Mouse (Mus musculus): ENCODE results near the gene Tfap2c. TPM values are rescaled to one million over a fixed set of nuclear protein-coding genes. Genes with fewer than 3 reads are reported as not detected.

The Tfap2c gene
- polyA plus RNA-seq (2021; fragmentation: Nextera tagmentation): not detected in 2 replicates
- long read RNA-seq, experiment 1: 0 reads
- long read RNA-seq, experiment 2, partial matches to known transcripts: 0 of 3 reads
- long read RNA-seq, experiment 2, other reads (novel, unspliced or antisense): 0 of 3 reads

GRCm38 (mm10) chr2:172549371-172550155 lies at the start of gene Tfap2c:
Tfap2c (plus strand) TSS chr2:172549593.

Other genes starting within 250 kb of the Tfap2c start
- 23.6 and 25.1 TPM in 2 replicates for gene Fam210b, start 204.0 kb upstream of the Tfap2c start, polyA plus RNA-seq (2021; fragmentation: Nextera tagmentation)
- gene Aurka, start 179.1 kb upstream of the Tfap2c start, polyA plus RNA-seq (2021; fragmentation: Nextera tagmentation): 1.5 and 1.8 TPM in 2 replicates
- gene Cstf1, start 178.9 kb upstream of the Tfap2c start, polyA plus RNA-seq (2021; fragmentation: Nextera tagmentation): 28.1 and 31.4 TPM in 2 replicates
- gene Cass4, start 155.8 kb upstream of the Tfap2c start, polyA plus RNA-seq (2021; fragmentation: Nextera tagmentation): 0.29 and 0.36 TPM in 2 replicates
- 60.5 and 65.4 TPM in 2 replicates for gene Rtf2, start 109.0 kb upstream of the Tfap2c start, polyA plus RNA-seq (2021; fragmentation: Nextera tagmentation)
- gene Gcnt7, start 91.0 kb upstream of the Tfap2c start, polyA plus RNA-seq (2021; fragmentation: Nextera tagmentation): not detected in 2 replicates
- not detected in 2 replicates for gene Fam209, start 77.1 kb upstream of the Tfap2c start, polyA plus RNA-seq (2021; fragmentation: Nextera tagmentation)